Mouse (Mus musculus) cerebellum, adult 8-10 months (tissue): ENCODE data around the gene Tmem234.

Experiments
- DNase-seq: peaks from one replicate; pipeline ENCODE4 v3.0.0; 2022

The Tmem234 gene

GRCm38 (mm10) chr4:129672878-129673449 is 72.5 kb downstream of the Tmem234 start:
- no peak for DNase-seq
